Mouse (Mus musculus) cortical plate, adult 2 months (tissue): ENCODE measurements around the gene Slamf1. TPM values are rescaled to one million over a fixed set of nuclear protein-coding genes. Genes with fewer than 3 reads are reported as not detected.
A peak's percentile ranks its signal among the peaks of the same experiment; 100 is the strongest.

Experiments
- H3K27ac ChIP-seq: fragments of 200-500 bp; 2 replicates; pipeline ENCODE4 v1.5.1; 2012; ENCODE audit warnings: low read length, control low read depth, inconsistent platforms; ENCODE audit not compliant: insufficient read depth
- H3K4me1 ChIP-seq: fragments of 200-500 bp; 2 replicates; pipeline ENCODE4 v1.6.1; 2011; ENCODE audit warnings: low read length; ENCODE audit not compliant: control insufficient read depth, insufficient read depth
- H3K4me3 ChIP-seq: fragments of 200-500 bp; 2 replicates; pipeline ENCODE4 v1.5.1; 2011; ENCODE audit warnings: mild to moderate bottlenecking, low read length, control low read depth; ENCODE audit not compliant: insufficient read depth
- CTCF ChIP-seq: fragments of 200-500 bp; IDR thresholded peaks from 2 replicates; pipeline ENCODE4 v1.5.1; 2011; ENCODE audit warnings: mild to moderate bottlenecking, control low read depth, low read length; ENCODE audit not compliant: insufficient read depth; ENCODE audit errors: extremely low read depth
- POLR2A ChIP-seq: fragments of 200-500 bp; IDR thresholded peaks from 2 replicates; pipeline ENCODE4 v1.6.1; 2011; ENCODE audit warnings: mild to moderate bottlenecking, low read length, control low read depth; ENCODE audit not compliant: insufficient read depth; ENCODE audit errors: extremely low read depth
- polyA plus RNA-seq: library from polyadenylated mRNA; depleted of rRNA; stranded (reverse); fragments of >200 nt; gene quantifications from 2 replicates; pipeline ENCODE4 v1.2.3, GENCODE M21; 2012; rRNA removed

Gene Slamf1
- polyA plus RNA-seq, 1 experiment = 0.21 TPM

- TF ChIP-seq POLR2A (no peak), CTCF (no peak)
- Histone ChIP-seq H3K27ac (peak overlapping the region; percentile 10; the same call in 1 of the 2 replicates), H3K4me1 (no peaks in the 10 kb centered on the region), H3K4me3 (no peak overlapping the region)
Observed at GRCm38 (mm10) chr1:171840450-171841023, 73.6 kb downstream of the Slamf1 start.

- no peak for TF ChIP-seq POLR2A
- TF ChIP-seq CTCF = no peak
- Histone ChIP-seq H3K4me3 (no peak overlapping the region), H3K27ac (no peak overlapping the region), H3K4me1 (no peaks in the 10 kb centered on the region)
Observed at GRCm38 (mm10) chr1:171845035-171845754, 78.3 kb downstream of the Slamf1 start.

- H3K4me3 ChIP-seq = no peak overlapping the region
- no peaks in the 10 kb centered on the region for H3K4me1 ChIP-seq
- TF ChIP-seq CTCF (no peak), POLR2A (no peak)
- no peak overlapping the region for H3K27ac ChIP-seq
Observed at GRCm38 (mm10) chr1:171848201-171848600, 81.3 kb downstream of the Slamf1 start.

GRCm38 (mm10) chr1:171848757-171849156 is 81.8 kb downstream of the Slamf1 start:
- no peak for TF ChIP-seq POLR2A
- no peak for TF ChIP-seq CTCF
- Histone ChIP-seq H3K27ac (no peak overlapping the region), H3K4me1 (no peaks in the 10 kb centered on the region), H3K4me3 (no peak overlapping the region)

GRCm38 (mm10) chr1:171849454-171849853 is 82.5 kb downstream of the Slamf1 start:
- Histone ChIP-seq H3K4me3 (no peak overlapping the region), H3K27ac (no peak overlapping the region), H3K4me1 (no peaks in the 10 kb centered on the region)
- no peak for TF ChIP-seq POLR2A
- no peak for TF ChIP-seq CTCF

Other genes starting within 250 kb of the Slamf1 start
- gene Itln1, start 231.8 kb upstream of the Slamf1 start, polyA plus RNA-seq = not detected in 2 replicates
- gene Cd244a, start 207.9 kb upstream of the Slamf1 start, polyA plus RNA-seq = 0.06 TPM in 1 of 2 replicates, not detected in the other
- gene Ly9, start 159.7 kb upstream of the Slamf1 start, polyA plus RNA-seq = 0.26 and 0.27 TPM in 2 replicates
- gene Slamf7, start 114.1 kb upstream of the Slamf1 start, polyA plus RNA-seq = 0.02 and 0.06 TPM in 2 replicates
- gene Cd48, start 85.1 kb upstream of the Slamf1 start, polyA plus RNA-seq = 1.6 and 1.8 TPM in 2 replicates
- 2.4 and 2.7 TPM in 2 replicates for gene Cd84, start 72.6 kb downstream of the Slamf1 start, polyA plus RNA-seq
- gene Gm10521, start 128.5 kb downstream of the Slamf1 start, polyA plus RNA-seq = 0.15 and 0.19 TPM in 2 replicates
- 0.21 and 0.78 TPM in 2 replicates for gene Slamf6, start 150.4 kb downstream of the Slamf1 start, polyA plus RNA-seq